Mouse (Mus musculus) urinary bladder, postnatal 25 days (tissue): ENCODE measurements around the gene Ppp2r5d.

Source experiments
- DNase-seq: peaks from one replicate; pipeline ENCODE4 v3.0.0; 2022; ENCODE audit warnings: low spot score

The Ppp2r5d gene

GRCm38 (mm10) chr17:46679843-46680759, 24.8 kb downstream of the Ppp2r5d start:
- DNase-seq: peak; percentile 55

- no peak for DNase-seq
These were observed 26.0 kb downstream of the Ppp2r5d start for GRCm38 (mm10) chr17:46678911-46679310.

GRCm38 (mm10) chr17:46678416-46678815, 26.5 kb downstream of the Ppp2r5d start, which contains the start of gene Mea1:
Gene Mea1, plus strand, starts transcription at chr17:46678793.
- no peak for DNase-seq

- no peak for DNase-seq
These were observed 30.2 kb downstream of the Ppp2r5d start for GRCm38 (mm10) chr17:46674530-46675283.

GRCm38 (mm10) chr17:46673850-46674529, 30.9 kb downstream of the Ppp2r5d start, which contains the start of gene Rrp36:
Gene Rrp36, minus strand, starts transcription at chr17:46674352.
- DNase-seq: peak; percentile 83

- DNase-seq: no peak
These were observed 35.0 kb downstream of the Ppp2r5d start for GRCm38 (mm10) chr17:46669911-46670310.

- DNase-seq: no peak
These were observed 37.2 kb downstream of the Ppp2r5d start for GRCm38 (mm10) chr17:46667712-46668111.

- DNase-seq: no peak
These were observed 42.2 kb downstream of the Ppp2r5d start for GRCm38 (mm10) chr17:46662730-46663129.

- DNase-seq: no peak
These were observed 42.9 kb downstream of the Ppp2r5d start for GRCm38 (mm10) chr17:46661981-46662380.

GRCm38 (mm10) chr17:46661351-46661750, 43.6 kb downstream of the Ppp2r5d start:
- no peak for DNase-seq

- DNase-seq: no peak
These were observed 48.9 kb downstream of the Ppp2r5d start for GRCm38 (mm10) chr17:46656054-46656453.

- no peak for DNase-seq
These were observed 53.0 kb downstream of the Ppp2r5d start for GRCm38 (mm10) chr17:46651755-46652547.

GRCm38 (mm10) chr17:46651292-46651691, 53.6 kb downstream of the Ppp2r5d start:
- DNase-seq: no peak

- peak; percentile 80 for DNase-seq
These were observed 54.5 kb downstream of the Ppp2r5d start, which contains the start of gene Cul7 for GRCm38 (mm10) chr17:46650232-46651031. Gene Cul7, plus strand, starts transcription at chr17:46650337.

- DNase-seq: no peak
These were observed 55.1 kb downstream of the Ppp2r5d start for GRCm38 (mm10) chr17:46649811-46650210.

GRCm38 (mm10) chr17:46648436-46648835, 56.5 kb downstream of the Ppp2r5d start:
- no peak for DNase-seq

GRCm38 (mm10) chr17:46647279-46647678, 57.6 kb downstream of the Ppp2r5d start:
- no peak for DNase-seq

GRCm38 (mm10) chr17:46646322-46646662, 58.6 kb downstream of the Ppp2r5d start:
- no peak for DNase-seq

GRCm38 (mm10) chr17:46645561-46646321, 59.2 kb downstream of the Ppp2r5d start, which contains the start of the genes Klc4 and Mrpl2:
Gene Klc4, minus strand, starts transcription at chr17:46646022.
Gene Mrpl2, plus strand, starts transcription at chr17:46646229.
- DNase-seq: peak; percentile 98
